Mouse (Mus musculus) midbrain, embryonic 10.5 days (tissue): ENCODE results near the gene Polr1d. TPM values are rescaled to one million over a fixed set of nuclear protein-coding genes. Genes with fewer than 3 reads are reported as not detected.

Experiments used
- DNase-seq: peaks from one replicate; pipeline ENCODE4 v3.0.0-alpha.2; 2017; ENCODE audit warnings: low spot score
- H3K27ac ChIP-seq: fragments of 300-500 bp; sonication (generic); replicated peaks from 2 replicates; pipeline ENCODE4 v1.5.1; 2016; ENCODE audit warnings: mild to moderate bottlenecking
- H3K27me3 ChIP-seq: fragments of 300-500 bp; sonication (generic); 2 replicates; pipeline ENCODE4 v1.6.1; 2016; ENCODE audit warnings: low read depth, mild to moderate bottlenecking; ENCODE audit not compliant: poor library complexity, severe bottlenecking
- H3K36me3 ChIP-seq: fragments of 300-500 bp; sonication (generic); 2 replicates; pipeline ENCODE4 v1.6.1; 2016; ENCODE audit warnings: mild to moderate bottlenecking, moderate library complexity
- H3K4me1 ChIP-seq: fragments of 300-500 bp; sonication (generic); 2 replicates; pipeline ENCODE4 v1.6.1; 2016
- H3K4me3 ChIP-seq: fragments of 300-500 bp; sonication (generic); 2 replicates; pipeline ENCODE4 v1.5.1; 2016; ENCODE audit warnings: mild to moderate bottlenecking, moderate library complexity
- H3K9me3 ChIP-seq: fragments of 300-500 bp; sonication (generic); replicated peaks from 2 replicates; pipeline ENCODE4 v1.6.1; 2016; ENCODE audit warnings: mild to moderate bottlenecking
- WGBS: fragments of 180-500 bp; shearing (Covaris S2); methylation state at CpG from one replicate; pipeline ENCODE4 v1.1.7; 2016; 5-methylcytosine and 5-hydroxymethylcytosine counted together
- polyA plus RNA-seq: library from polyadenylated mRNA; unstranded; fragments of >200 nt; fragmentation: Nextera tagmentation; extraction: Ambion mirVana; gene quantifications from 2 replicates; pipeline ENCODE4 v1.2.1, GENCODE M21; 2016

The Polr1d gene
- polyA plus RNA-seq, 1 experiment from 2014 or later, result 130 TPM

DNA sequence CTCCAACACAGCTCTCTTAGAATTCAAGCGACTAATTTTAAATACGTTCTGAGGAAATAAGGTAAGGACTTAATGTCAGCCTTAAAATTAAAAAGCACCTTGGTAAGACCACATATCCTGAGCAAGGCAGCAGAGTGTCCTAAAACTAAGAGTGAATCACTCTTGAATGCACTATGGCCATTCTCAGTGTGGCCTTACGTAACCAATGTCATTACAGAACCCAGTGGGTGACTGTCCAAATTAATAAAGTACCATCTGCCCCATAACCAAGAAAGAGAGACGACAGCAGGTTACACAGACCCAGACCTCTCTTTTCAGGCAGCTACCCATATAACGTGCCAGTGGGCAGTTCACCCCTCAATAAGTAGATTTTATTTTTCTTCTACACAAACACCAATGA, 18.2 kb upstream of the Polr1d start:
- DNase-seq, result no peak
- Histone ChIP-seq H3K4me1 (no peaks in the 10 kb centered on the region), H3K4me3 (no peak overlapping the region), H3K9me3 (no peaks in the 10 kb centered on the region), H3K27me3 (no peaks in the 10 kb centered on the region), H3K27ac (no peak overlapping the region), H3K36me3 (no peaks in the 10 kb centered on the region)
- 90% methylated on average over 5 of the region's 5 CpGs for WGBS

GRCm38 (mm10) chr5:147059319-147059718, 17.5 kb upstream of the Polr1d start:
- Histone ChIP-seq H3K4me3 (no peak overlapping the region), H3K9me3 (no peaks in the 10 kb centered on the region), H3K36me3 (no peaks in the 10 kb centered on the region), H3K27ac (no peak overlapping the region), H3K4me1 (no peaks in the 10 kb centered on the region), H3K27me3 (no peaks in the 10 kb centered on the region)
- WGBS, result 88% methylated on average over 9 of the region's 9 CpGs
- no peak for DNase-seq

GRCm38 (mm10) chr5:147060024-147060423, 16.8 kb upstream of the Polr1d start:
- DNase-seq, result no peak
- H3K27ac ChIP-seq, result no peak overlapping the region
- no peaks in the 10 kb centered on the region for H3K9me3 ChIP-seq
- no peaks in the 10 kb centered on the region for H3K4me1 ChIP-seq
- H3K4me3 ChIP-seq, result no peak overlapping the region
- H3K36me3 ChIP-seq, result no peaks in the 10 kb centered on the region
- no peaks in the 10 kb centered on the region for H3K27me3 ChIP-seq
- WGBS, result 82% methylated on average over 2 of the region's 2 CpGs

- H3K4me3 ChIP-seq, result no peak overlapping the region
- no peaks in the 10 kb centered on the region for H3K9me3 ChIP-seq
- H3K36me3 ChIP-seq, result no peaks in the 10 kb centered on the region
- no peak overlapping the region for H3K27ac ChIP-seq
- DNase-seq, result no peak
- no peaks in the 10 kb centered on the region for H3K4me1 ChIP-seq
- WGBS, result 82% methylated on average over 8 of the region's 8 CpGs
- H3K27me3 ChIP-seq, result no peaks in the 10 kb centered on the region
Measured at GRCm38 (mm10) chr5:147063215-147063661, 13.6 kb upstream of the Polr1d start.

DNA sequence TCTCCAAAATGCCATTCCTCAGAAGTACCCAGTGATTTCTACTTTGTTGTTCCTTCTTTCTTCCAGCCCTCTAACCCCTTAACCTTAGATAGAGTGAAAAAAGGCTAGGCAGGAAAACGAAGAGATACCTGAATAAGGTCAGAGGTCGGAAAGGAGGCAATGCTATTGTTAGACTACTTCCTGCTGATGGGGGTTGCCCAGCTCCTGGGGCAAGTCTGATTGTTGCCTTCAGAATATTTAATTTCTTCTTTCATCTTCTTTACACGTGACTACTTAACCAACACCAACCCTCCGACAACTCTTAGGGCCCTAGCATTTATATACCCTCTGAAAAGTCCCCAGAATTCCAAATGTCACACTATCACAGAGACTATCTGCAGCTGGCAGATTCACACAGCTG, 10.7 kb upstream of the Polr1d start:
- Histone ChIP-seq H3K36me3 (no peaks in the 10 kb centered on the region), H3K4me3 (no peak overlapping the region), H3K4me1 (peaks cover 9% of the 10 kb centered on the region; the same call in 1 of the 2 replicates), H3K9me3 (no peaks in the 10 kb centered on the region), H3K27ac (no peak overlapping the region), H3K27me3 (no peaks in the 10 kb centered on the region)
- WGBS, result 55% methylated on average over 4 of the region's 4 CpGs
- no peak for DNase-seq

GRCm38 (mm10) chr5:147066965-147067364, 9.9 kb upstream of the Polr1d start:
- DNase-seq, result no peak
- H3K27me3 ChIP-seq, result no peaks in the 10 kb centered on the region
- no peaks in the 10 kb centered on the region for H3K9me3 ChIP-seq
- H3K27ac ChIP-seq, result no peak overlapping the region
- no peaks in the 10 kb centered on the region for H3K36me3 ChIP-seq
- 85% methylated on average over 5 of the region's 5 CpGs for WGBS
- peaks cover 9% of the 10 kb centered on the region; the same call in 1 of the 2 replicates for H3K4me1 ChIP-seq
- no peak overlapping the region for H3K4me3 ChIP-seq

DNA sequence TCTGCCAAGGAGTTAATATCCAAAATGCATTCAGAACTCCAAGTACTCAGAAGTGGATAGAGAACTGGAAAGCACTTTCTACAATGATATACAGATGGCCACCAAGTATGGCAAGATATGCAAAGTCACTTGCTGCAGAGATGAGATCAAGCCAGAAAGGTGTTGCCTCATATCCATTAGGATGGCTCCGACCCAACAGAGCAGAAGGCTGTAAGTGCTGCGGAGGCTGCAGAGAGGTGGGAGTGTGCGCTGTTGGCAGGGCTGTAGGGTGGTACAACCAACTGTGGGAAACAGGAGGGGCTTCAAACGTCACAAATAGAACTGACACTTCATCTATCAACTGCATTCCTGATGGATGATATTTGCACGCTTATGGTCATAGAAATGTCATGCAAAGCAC, 8.0 kb upstream of the Polr1d start:
- 91% methylated on average over 5 of the region's 5 CpGs for WGBS
- H3K9me3 ChIP-seq, result no peaks in the 10 kb centered on the region
- no peaks in the 10 kb centered on the region for H3K36me3 ChIP-seq
- no peaks in the 10 kb centered on the region for H3K27me3 ChIP-seq
- H3K4me1 ChIP-seq, result peaks cover 9% of the 10 kb centered on the region; the same call in 1 of the 2 replicates
- no peak for DNase-seq
- H3K27ac ChIP-seq, result no peak overlapping the region
- H3K4me3 ChIP-seq, result no peak overlapping the region

DNA sequence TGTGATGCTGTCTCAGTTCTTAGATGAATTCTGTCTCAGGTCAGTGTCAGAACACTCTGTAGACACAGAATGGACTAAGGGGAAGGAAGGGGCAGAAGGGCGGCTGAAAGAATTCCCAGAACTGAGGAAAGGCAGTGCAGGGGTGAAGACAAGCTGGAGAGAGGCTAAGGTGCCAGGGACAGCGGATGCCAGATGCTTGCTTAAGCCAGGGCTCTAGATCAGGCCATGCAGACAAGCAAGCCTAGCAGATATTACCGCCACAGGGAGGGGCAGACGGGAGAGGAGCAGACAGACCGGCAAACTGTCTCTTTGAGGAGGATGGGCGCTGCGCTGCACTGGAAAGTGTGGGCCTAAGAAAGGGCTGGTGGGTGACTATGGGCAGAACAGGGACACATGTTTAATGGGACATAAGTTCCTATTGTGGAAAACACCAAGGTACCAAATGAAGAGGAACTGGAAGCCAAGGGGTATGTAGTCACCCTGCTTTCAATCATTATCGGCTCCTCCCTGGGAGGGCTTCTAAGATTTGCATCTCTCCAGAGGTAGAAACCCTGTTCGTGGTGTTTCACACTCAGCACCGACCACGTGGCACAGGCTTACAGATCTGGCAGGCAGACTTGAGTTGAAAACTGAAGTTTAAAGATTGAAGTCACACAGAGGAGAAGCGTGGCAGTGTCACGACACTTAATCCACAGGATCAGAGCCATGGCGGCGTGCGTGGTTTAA, 5.9 kb upstream of the Polr1d start:
- no peak for DNase-seq
- Histone ChIP-seq H3K4me3 (no peak overlapping the region), H3K4me1 (peaks cover 18% of the 10 kb centered on the region), H3K27ac (no peak overlapping the region), H3K36me3 (no peaks in the 10 kb centered on the region), H3K27me3 (peaks cover 8% of the 10 kb centered on the region), H3K9me3 (no peaks in the 10 kb centered on the region)
- WGBS, result 76% methylated on average over 16 of the region's 16 CpGs

DNA sequence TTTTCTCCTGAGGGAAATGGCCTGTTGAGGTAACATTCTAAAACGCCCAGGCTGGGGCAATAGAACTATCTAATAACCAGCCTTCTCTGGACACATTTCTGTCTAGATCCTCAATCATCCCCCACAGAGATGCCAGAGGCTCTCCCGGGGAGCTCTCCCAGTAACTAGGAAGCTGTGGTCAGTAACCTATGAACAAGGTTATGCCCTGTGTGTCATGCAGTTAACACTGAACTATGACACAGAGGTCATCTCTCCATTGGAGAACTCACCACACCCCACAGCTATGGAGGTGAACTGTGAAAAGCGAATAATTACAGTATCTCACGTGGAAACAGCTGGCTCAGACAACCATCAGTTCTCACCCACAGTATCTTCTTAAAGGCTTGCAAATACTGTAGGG, 5.0 kb upstream of the Polr1d start:
- no peaks in the 10 kb centered on the region for H3K36me3 ChIP-seq
- H3K4me3 ChIP-seq, result no peak overlapping the region
- DNase-seq, result no peak
- no peak overlapping the region for H3K27ac ChIP-seq
- H3K9me3 ChIP-seq, result no peaks in the 10 kb centered on the region
- peaks cover 23% of the 10 kb centered on the region for H3K4me1 ChIP-seq
- WGBS, result 72% methylated on average over 4 of the region's 4 CpGs
- H3K27me3 ChIP-seq, result peaks cover 8% of the 10 kb centered on the region

DNA sequence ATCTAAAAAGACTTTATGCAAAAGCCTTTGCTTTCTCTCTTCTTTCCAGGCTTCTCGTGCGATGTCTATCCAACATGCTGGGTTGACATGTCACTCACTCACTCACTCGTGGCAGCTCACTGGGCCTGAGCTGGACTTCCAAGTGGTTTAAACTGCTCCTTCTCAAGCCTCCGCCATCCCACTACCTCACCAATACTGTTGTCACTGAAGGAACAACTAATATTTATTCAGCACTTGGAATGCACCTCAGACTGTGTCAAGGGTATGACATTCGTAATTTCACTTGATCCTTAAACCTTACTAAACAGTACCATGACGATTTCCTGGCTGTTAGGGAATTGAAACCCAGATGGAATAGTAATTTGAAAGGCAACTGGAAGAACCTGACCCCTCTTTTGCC, 3.0 kb upstream of the Polr1d start:
- Histone ChIP-seq H3K27ac (no peak overlapping the region), H3K4me1 (peaks cover 36% of the 10 kb centered on the region), H3K4me3 (no peak overlapping the region), H3K9me3 (no peaks in the 10 kb centered on the region), H3K36me3 (peaks cover 4% of the 10 kb centered on the region; the same call in 1 of the 2 replicates), H3K27me3 (peaks cover 8% of the 10 kb centered on the region)
- WGBS, result 89% methylated on average over 6 of the region's 6 CpGs
- DNase-seq, result no peak

- H3K27ac ChIP-seq, result peak overlapping the region; percentile 90
- no peak for DNase-seq
- WGBS, result 21% methylated on average over 21 of the region's 21 CpGs
Measured at GRCm38 (mm10) chr5:147075103-147076025, 1.5 kb upstream of the Polr1d start.

DNA sequence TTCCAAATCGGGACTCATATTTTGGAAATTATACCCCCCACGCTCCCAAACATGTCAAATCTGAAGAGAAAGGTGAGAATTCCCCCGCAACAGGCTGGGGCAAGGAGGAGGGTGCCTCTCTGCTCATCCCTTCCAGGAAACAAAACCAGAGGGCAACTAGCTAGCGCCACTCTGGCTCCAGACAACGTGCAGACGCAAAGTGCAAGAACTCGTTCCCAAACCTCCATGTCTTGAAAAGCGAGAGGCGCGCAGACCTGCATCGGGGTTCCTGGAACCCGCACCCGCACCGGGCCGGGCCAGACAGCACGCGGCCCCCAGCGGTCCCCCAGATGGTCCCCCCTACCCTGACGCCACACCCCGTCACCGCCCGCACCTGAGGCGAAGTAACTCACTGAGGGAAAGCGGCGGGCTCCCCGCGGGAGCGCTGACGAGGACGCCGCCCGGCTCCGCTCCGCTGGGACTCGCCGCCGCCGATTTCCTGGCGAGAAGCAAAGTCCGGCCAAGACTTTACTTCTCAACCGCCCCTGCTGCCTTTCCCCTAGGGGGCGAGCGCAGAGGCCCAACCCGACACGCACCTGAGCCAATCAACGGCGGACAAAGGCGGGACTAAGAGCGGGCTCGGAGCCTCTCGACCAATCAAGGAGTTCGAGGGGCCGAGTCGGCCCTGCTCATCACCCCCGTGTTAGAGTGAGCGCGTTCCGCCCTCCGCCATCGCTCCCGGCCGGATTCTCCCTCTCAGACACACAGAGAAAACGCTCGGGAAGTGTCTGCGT, 638 bp upstream of the Polr1d start, which contains the start of gene Lnx2:
Gene Lnx2 (minus strand): TSS at position 561 of the 773 bp plus-strand sequence.
- Histone ChIP-seq H3K27me3 (peaks cover 8% of the 10 kb centered on the region), H3K27ac (peak within 1 kb of the TSS; percentile 90), H3K4me3 (peak within 1 kb of the TSS; percentile 90), H3K4me1 (peaks cover 28% of the 10 kb centered on the region), H3K36me3 (peaks cover 23% of the 10 kb centered on the region), H3K9me3 (no peaks in the 10 kb centered on the region)
- under 1% methylated on average over 65 of the region's 65 CpGs for WGBS
- DNase-seq, result peak; percentile 98

More at GRCm38 (mm10) chr5:147075103-147076025, 1.5 kb upstream of the Polr1d start:
- Histone ChIP-seq H3K4me1 (peaks cover 30% of the 10 kb centered on the region), H3K9me3 (no peaks in the 10 kb centered on the region), H3K36me3 (peaks cover 18% of the 10 kb centered on the region), H3K4me3 (peak overlapping the region; percentile 90), H3K27me3 (peaks cover 8% of the 10 kb centered on the region)
